Mouse (Mus musculus) hindbrain, embryonic 10.5 days (tissue): ENCODE data around the gene Zmiz1. TPM values are rescaled to one million over a fixed set of nuclear protein-coding genes. Genes with fewer than 3 reads are reported as not detected.

ENCODE experiments used
- DNase-seq: peaks from one replicate; pipeline ENCODE4 v3.0.0-alpha.2; 2017; ENCODE audit warnings: low spot score
- H3K27ac ChIP-seq: fragments of 300-500 bp; sonication (generic); 2 replicates; pipeline ENCODE4 v1.5.1; 2016; ENCODE audit warnings: mild to moderate bottlenecking, moderate library complexity
- H3K27me3 ChIP-seq: fragments of 300-500 bp; sonication (generic); 2 replicates; pipeline ENCODE4 v1.6.1; 2016; ENCODE audit warnings: mild to moderate bottlenecking; ENCODE audit not compliant: poor library complexity, insufficient read depth, severe bottlenecking
- H3K36me3 ChIP-seq: fragments of 300-500 bp; sonication (generic); 2 replicates; pipeline ENCODE4 v1.6.1; 2016; ENCODE audit warnings: mild to moderate bottlenecking, moderate library complexity
- H3K4me1 ChIP-seq: fragments of 300-500 bp; sonication (generic); replicated peaks from 2 replicates; pipeline ENCODE4 v1.6.1; 2016; ENCODE audit warnings: mild to moderate bottlenecking
- H3K4me3 ChIP-seq: fragments of 300-500 bp; sonication (generic); 2 replicates; pipeline ENCODE4 v1.5.1; 2016; ENCODE audit warnings: mild to moderate bottlenecking, moderate library complexity
- H3K9me3 ChIP-seq: fragments of 300-500 bp; sonication (generic); 2 replicates; pipeline ENCODE4 v1.6.1; 2016; ENCODE audit warnings: mild to moderate bottlenecking, moderate library complexity
- WGBS: fragments of 180-500 bp; shearing (Covaris S2); methylation state at CpG from one replicate; pipeline ENCODE4 v1.1.7; 2016; 5-methylcytosine and 5-hydroxymethylcytosine counted together
- polyA plus RNA-seq: library from polyadenylated mRNA; unstranded; fragments of >200 nt; fragmentation: Nextera tagmentation; extraction: Ambion mirVana; gene quantifications from 2 replicates; pipeline ENCODE4 v1.2.1, GENCODE M21; 2016

The Zmiz1 gene
- 44.4 and 60.1 TPM in 2 replicates for polyA plus RNA-seq

DNA sequence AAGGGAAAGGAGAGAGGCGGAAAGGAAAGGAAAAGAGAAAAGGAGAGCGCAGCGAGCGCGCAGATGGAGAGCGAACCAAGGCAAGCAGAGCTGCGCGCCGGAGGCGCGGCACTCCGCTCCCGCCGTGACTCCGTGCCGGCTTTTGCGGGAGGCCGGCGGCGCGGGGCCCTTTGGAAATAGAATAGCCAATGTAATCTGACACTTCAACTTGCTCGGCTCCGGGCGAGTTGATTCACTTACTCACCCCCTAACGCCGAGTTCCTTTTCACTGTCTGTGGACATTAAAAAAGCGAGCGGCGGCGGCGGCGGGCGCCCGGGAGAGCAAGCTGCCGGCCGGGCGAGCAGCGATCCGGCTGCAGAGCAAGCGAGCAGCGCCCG is at the start of gene Zmiz1:
Gene Zmiz1, plus strand, starts transcription at position 170 of the 378 bp plus-strand sequence.
- H3K4me3 ChIP-seq, result peak within 1 kb of the TSS; percentile 97
- peak within 1 kb of the TSS; percentile 98 for H3K27ac ChIP-seq
- no peaks in the 10 kb centered on the region for H3K36me3 ChIP-seq
- no peaks in the 10 kb centered on the region for H3K9me3 ChIP-seq
- peaks cover 73% of the 10 kb centered on the region for H3K4me1 ChIP-seq
- WGBS, result under 1% methylated on average over 42 of the region's 42 CpGs
- peak; percentile 92 for DNase-seq
- H3K27me3 ChIP-seq, result peaks cover 20% of the 10 kb centered on the region

DNA sequence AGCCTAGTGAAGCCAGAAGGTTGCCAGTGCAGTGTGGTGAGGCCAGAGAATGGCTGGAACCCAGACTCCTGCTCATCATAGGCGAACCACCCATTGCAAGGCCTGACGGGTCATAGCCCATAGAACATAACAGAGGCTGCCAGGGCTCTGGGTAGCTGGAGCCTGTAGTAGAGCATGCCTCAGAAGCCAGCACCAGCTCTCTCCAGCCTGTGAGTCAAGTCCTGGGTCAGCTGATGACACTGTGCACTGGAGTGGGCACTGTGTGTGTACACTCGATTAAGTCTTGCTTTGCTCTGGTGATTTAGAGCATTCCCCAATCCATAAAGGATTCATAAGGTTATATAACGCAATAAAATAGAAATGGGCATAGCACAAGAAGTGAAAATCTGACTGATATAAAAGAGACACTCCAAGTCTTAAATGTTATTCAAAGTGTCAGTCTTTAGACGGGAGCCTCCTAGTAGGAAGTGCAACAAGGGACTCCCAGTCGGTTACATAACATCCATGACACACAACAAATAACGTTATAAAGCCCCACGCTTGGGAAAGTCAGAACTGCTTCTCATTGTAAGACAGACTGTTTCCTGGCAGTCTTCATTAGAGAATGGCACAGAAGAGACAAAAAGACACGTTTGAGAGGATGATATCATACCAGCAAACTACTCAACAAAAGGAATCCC is 47.0 kb upstream of the Zmiz1 start:
- peaks cover 19% of the 10 kb centered on the region for H3K4me1 ChIP-seq

DNA sequence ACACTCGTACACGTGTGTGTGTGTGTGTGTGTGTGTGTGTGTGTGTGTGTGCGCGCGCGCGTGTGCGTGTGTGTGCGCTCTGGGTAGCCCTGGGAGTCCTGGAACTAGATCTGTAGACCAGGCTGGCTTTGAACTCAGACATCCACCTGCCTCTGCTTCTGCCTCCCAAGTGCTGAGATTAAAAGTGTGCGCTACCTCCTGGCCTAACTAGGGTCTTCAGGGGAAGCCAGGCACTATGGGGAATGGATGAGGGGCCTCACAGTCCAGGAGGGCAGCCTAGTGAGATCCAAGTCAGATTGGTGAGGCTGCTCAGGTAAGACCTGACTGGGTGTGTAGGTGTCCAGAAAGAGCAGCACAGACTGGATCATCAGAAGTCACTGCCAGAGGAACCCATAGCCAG is 46.2 kb upstream of the Zmiz1 start:
- H3K36me3 ChIP-seq, result no peaks in the 10 kb centered on the region
- WGBS, result 96% methylated on average over 10 of the region's 10 CpGs
- no peaks in the 10 kb centered on the region for H3K9me3 ChIP-seq
- H3K27me3 ChIP-seq, result no peaks in the 10 kb centered on the region
- no peak overlapping the region for H3K27ac ChIP-seq
- no peak overlapping the region for H3K4me3 ChIP-seq
- H3K4me1 ChIP-seq, result peaks cover 14% of the 10 kb centered on the region
- no peak for DNase-seq

More for the DNA sequence above, 47.0 kb upstream of the Zmiz1 start:
- Histone ChIP-seq H3K27me3 (no peaks in the 10 kb centered on the region), H3K4me3 (no peak overlapping the region), H3K27ac (peak overlapping the region; percentile 2; the same call in 1 of the 2 replicates), H3K36me3 (no peaks in the 10 kb centered on the region), H3K9me3 (no peaks in the 10 kb centered on the region)
- 86% methylated on average over 9 of the region's 9 CpGs for WGBS
- DNase-seq, result no peak

DNA sequence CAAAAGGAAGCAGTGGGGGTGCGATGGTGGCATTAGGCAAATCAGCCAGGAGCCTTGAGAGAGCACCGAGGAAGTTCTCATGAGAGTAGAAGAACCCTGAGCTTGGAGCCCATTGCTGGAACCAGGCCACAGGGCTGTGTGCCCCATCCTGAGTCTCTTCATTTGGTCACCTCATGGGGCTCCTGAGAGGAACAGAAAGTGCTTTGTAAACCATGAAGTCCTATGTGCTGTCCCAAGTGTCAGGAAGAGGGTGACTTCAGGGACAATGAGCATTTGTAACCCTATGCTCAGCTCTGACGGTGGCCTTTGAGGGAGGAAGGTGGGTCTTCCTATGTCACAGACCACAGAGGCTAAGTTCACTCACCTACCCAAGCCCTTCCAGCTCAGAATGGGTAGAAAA is 45.5 kb upstream of the Zmiz1 start:
- peaks cover 14% of the 10 kb centered on the region for H3K4me1 ChIP-seq
- H3K27me3 ChIP-seq, result no peaks in the 10 kb centered on the region
- no peak overlapping the region for H3K4me3 ChIP-seq
- no peak for DNase-seq
- H3K9me3 ChIP-seq, result no peaks in the 10 kb centered on the region
- H3K36me3 ChIP-seq, result no peaks in the 10 kb centered on the region
- WGBS, result 68% methylated on average over 3 of the region's 3 CpGs
- no peak overlapping the region for H3K27ac ChIP-seq

DNA sequence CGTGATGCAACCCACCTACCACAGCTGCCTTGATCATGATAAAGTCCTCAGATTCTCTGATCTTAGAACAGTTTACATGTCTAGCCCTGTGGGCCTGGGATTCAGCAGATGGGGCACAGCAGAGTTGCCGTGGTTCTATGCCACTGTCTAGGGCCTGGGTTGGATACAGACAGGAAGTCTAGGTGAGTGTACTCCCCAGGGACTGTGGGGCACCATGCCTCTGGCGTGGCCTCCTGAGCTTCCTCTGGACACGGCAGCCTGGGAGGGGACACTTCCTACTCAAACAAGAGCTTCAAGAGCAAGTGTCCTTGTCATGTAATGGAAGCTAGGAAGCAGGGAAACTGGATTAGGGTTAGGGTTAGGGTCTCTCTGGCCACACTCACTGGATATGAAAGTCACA is 44.9 kb upstream of the Zmiz1 start:
- no peak for DNase-seq
- Histone ChIP-seq H3K27ac (no peak overlapping the region), H3K9me3 (no peaks in the 10 kb centered on the region), H3K4me3 (no peak overlapping the region), H3K27me3 (no peaks in the 10 kb centered on the region), H3K36me3 (no peaks in the 10 kb centered on the region), H3K4me1 (peaks cover 17% of the 10 kb centered on the region)
- 83% methylated on average over 4 of the region's 4 CpGs for WGBS

DNA sequence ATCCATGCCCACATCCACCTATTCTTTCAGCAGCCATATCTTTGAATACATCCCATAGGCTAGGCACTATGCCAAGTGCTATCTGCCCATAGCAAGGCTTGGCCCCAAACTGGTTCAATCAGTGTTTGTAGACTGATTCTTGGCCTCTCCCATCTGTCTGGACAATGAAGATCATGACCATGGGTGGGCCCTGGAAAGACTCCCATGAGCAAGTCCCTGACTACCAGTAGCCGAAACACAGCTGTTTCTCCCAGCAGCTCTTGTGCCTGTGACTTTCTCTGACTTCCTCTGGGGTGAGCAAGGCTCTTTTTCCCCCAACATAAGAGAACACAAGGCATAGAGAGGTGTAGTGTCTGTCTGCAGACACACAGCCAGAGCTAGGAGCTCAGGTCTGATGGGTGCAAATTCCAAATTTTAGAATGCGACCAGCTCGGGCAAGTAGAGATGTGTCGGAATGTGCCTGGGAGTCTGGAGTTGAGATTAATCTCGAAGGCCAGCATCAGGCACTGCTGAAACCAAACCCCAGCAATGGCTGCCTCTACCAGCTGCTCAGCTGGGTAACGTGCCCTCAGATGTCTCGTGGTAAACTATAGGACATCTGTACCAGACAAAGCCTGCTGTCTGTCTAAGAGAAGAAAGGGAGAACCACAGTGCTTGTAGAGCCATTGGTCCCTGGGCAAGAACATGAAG is 38.8 kb upstream of the Zmiz1 start:
- H3K36me3 ChIP-seq, result no peaks in the 10 kb centered on the region
- no peaks in the 10 kb centered on the region for H3K9me3 ChIP-seq
- WGBS, result 79% methylated on average over 7 of the region's 7 CpGs
- peaks cover 9% of the 10 kb centered on the region; the same call in 1 of the 2 replicates for H3K27me3 ChIP-seq
- no peak overlapping the region for H3K4me3 ChIP-seq
- peak overlapping the region; percentile 85; the same call in 1 of the 2 replicates for H3K27ac ChIP-seq
- H3K4me1 ChIP-seq, result peaks cover 28% of the 10 kb centered on the region
- DNase-seq, result no peak

DNA sequence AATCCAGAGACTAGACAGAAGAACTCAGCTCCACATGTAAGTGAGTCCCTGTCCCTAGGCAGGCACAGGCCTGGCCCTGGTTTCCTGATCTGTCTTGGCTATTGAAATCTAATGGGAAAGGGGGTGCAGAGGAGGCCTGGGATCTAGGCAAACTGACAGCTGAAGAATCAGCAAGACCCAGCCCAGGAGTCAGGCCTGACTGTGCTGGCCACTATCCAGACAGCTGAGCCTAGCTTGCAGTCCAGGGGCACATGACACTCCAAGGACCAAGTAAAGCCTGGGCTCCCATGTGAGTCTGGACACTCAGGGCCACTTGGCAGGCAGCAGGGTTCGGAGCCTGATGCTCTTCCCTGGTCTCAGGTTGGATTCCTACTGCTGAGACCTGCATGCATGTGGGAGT is 38.0 kb upstream of the Zmiz1 start:
- H3K27me3 ChIP-seq, result peaks cover 9% of the 10 kb centered on the region; the same call in 1 of the 2 replicates
- no peak for DNase-seq
- no peak overlapping the region for H3K4me3 ChIP-seq
- peak overlapping the region; percentile 85 for H3K27ac ChIP-seq
- 96% methylated on average over 1 of the region's 1 CpGs for WGBS
- no peaks in the 10 kb centered on the region for H3K9me3 ChIP-seq
- H3K36me3 ChIP-seq, result no peaks in the 10 kb centered on the region
- H3K4me1 ChIP-seq, result peaks cover 28% of the 10 kb centered on the region

DNA sequence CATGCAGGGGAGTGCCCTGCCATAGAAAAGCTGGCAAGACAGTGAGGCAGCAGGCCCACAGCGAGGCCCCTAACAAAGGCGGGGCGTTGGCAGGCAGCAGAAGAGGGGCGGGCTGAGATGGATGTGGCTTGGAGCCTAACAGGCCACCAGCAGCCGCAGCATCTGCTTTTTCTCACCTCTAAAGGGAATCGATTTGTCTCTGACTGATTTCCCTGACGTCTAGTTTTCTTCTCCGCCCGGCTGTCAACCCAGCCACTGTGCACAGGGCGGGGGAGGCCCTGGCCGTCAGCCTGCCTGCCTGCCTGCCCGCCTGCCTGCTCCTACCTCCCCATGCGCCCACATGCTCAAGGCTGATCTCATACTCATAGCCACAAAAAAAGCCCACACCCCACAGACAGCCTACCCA is 37.4 kb upstream of the Zmiz1 start:
- Histone ChIP-seq H3K9me3 (no peaks in the 10 kb centered on the region), H3K27ac (peak overlapping the region; percentile 85), H3K27me3 (peaks cover 9% of the 10 kb centered on the region; the same call in 1 of the 2 replicates), H3K36me3 (no peaks in the 10 kb centered on the region), H3K4me3 (no peak overlapping the region), H3K4me1 (peaks cover 28% of the 10 kb centered on the region)
- WGBS, result 46% methylated on average over 13 of the region's 13 CpGs
- DNase-seq, result peak; percentile 28

DNA sequence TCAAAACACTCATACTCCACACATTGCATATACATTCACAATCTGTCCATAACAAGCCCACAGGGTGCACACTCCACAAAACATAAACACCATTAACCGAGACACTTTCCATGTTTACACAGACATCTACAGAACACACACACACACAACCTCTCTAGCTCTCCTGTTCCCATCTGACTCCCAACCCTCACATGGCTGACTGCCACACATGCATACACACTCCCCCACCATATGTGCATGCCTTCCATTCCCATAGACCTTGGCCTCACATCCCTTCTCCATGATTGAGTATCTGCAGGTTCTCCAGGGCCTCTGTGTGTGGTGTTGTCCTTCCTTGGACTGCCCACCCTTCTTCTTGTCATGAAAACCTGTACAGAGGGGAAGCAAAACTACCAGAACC is 36.0 kb upstream of the Zmiz1 start:
- WGBS, result 92% methylated on average over 1 of the region's 1 CpGs
- no peak overlapping the region for H3K4me3 ChIP-seq

DNA sequence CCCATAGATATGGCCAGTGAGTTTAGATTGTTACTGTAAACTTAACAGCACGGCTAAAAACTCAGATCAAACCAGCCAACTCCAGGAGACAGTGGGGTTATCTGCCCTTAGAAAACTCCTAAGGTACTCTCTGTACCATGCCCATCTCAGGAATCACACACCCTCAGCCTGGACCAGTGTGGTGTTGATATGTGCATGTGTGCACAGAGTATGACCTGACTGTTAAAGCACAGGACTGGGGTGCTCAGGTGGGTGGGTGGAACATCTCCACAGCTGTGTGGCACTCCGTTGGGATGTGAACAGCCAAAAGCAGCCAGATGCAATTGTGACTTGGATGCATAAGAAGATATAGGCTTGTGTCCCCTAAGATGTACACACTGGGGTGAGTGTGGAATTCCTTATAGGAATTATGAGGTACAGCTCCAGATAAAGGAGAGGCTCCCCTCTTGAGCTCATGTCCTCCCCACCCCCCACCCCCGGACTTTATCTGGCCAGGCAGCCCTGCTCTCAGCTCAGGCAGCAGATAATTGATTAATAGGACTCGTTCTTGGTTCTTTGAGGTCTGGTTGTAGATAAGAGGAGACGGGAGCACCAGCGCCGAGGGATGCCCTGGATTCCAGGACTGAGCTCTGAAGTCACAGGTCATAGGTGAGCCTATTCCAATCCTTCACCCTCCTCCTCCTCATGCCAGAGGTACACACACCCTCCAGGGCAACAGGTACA is 35.1 kb upstream of the Zmiz1 start:
- Histone ChIP-seq H3K4me3 (no peak overlapping the region), H3K27ac (no peak overlapping the region), H3K27me3 (peaks cover 9% of the 10 kb centered on the region; the same call in 1 of the 2 replicates), H3K4me1 (peaks cover 27% of the 10 kb centered on the region), H3K9me3 (no peaks in the 10 kb centered on the region), H3K36me3 (no peaks in the 10 kb centered on the region)
- 81% methylated on average over 7 of the region's 7 CpGs for WGBS
- DNase-seq, result no peak

More for the DNA sequence above, 36.0 kb upstream of the Zmiz1 start:
- Histone ChIP-seq H3K36me3 (no peaks in the 10 kb centered on the region), H3K27me3 (peaks cover 9% of the 10 kb centered on the region; the same call in 1 of the 2 replicates), H3K9me3 (no peaks in the 10 kb centered on the region), H3K4me1 (peaks cover 28% of the 10 kb centered on the region), H3K27ac (no peak overlapping the region)
- no peak for DNase-seq

DNA sequence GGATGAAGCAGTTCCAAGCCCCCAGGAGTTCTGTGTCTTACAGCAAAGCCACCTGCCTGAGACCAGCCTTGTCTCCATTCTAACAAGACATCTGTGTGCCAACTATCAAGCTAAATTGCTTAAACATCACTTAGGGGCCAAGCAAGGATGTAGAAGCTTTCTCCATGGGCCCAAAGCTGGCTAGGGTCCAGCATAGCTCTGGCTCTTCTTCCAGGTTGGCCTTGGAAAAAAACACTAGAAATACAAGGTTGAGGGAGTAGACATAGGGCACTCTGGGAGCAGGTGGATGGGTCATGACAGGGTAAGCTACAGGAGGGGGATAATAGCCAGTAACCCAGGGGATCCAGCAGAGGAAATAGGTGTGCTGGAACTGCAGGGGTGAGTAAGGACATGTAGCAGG is 20.7 kb upstream of the Zmiz1 start:
- Histone ChIP-seq H3K4me3 (no peak overlapping the region), H3K27me3 (peaks cover 11% of the 10 kb centered on the region), H3K27ac (0 out of 2 replicates have a peak overlapping the region, but pooled peaks have one; percentile 5), H3K4me1 (peaks cover 28% of the 10 kb centered on the region), H3K36me3 (no peaks in the 10 kb centered on the region), H3K9me3 (no peaks in the 10 kb centered on the region)
- DNase-seq, result no peak

DNA sequence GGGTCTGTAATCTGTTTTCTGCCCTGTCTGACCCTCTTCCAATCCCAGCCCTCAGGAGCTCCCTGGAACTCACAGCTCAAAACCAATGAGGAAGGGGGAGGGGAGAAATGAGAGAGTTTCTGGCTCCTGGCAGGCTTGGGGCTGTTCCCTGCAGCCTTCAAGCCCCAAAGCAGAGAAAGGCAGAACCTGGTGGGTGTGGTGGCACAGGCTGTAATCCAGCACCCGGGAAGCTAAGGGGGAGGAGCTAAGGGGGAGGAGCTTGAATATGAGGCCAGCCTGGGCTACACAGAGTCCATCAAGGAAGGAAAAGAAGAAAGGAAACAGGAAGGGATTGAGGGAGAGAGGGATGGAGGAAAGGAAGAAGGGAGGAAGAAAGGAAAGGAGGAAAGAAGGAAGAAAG is 18.9 kb upstream of the Zmiz1 start:
- Histone ChIP-seq H3K27me3 (peaks cover 11% of the 10 kb centered on the region), H3K36me3 (no peaks in the 10 kb centered on the region), H3K9me3 (no peaks in the 10 kb centered on the region), H3K4me1 (peaks cover 36% of the 10 kb centered on the region), H3K27ac (no peak overlapping the region), H3K4me3 (no peak overlapping the region)
- no peak for DNase-seq
- 38% methylated on average over 1 of the region's 1 CpGs for WGBS

DNA sequence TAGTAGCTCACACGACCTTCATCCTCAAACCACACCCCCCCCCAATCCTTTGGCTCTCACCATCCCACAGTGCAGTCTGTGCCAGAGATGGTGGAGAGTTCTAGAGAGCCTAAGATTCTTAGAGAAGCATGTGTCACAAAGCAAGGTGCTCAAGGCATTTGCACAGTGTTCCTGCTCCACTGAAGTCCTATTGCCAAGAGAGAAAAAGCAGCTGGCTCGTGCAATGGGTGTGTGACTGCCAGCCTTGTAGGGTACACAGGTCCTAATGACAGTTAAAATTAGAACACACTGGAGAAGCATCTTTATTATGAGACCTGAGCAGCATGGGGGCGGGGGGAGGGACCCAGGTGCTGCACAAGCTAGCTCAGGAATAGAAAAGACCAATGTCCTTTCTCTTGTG is 18.2 kb upstream of the Zmiz1 start:
- DNase-seq, result no peak
- Histone ChIP-seq H3K27me3 (peaks cover 13% of the 10 kb centered on the region), H3K27ac (no peak overlapping the region), H3K4me1 (peaks cover 43% of the 10 kb centered on the region), H3K36me3 (no peaks in the 10 kb centered on the region), H3K4me3 (no peak overlapping the region), H3K9me3 (no peaks in the 10 kb centered on the region)
- WGBS, result 65% methylated on average over 3 of the region's 3 CpGs
